Mouse (Mus musculus) left cerebral cortex, adult 8-10 months (tissue): Measurements from ENCODE around the gene Ch25h. TPM values are rescaled to one million over a fixed set of nuclear protein-coding genes. Genes with fewer than 3 reads are reported as not detected.

Experiments used
- DNase-seq, 2 experiments: peaks; one replicate each; pipeline ENCODE4 v3.0.0; 2022; ENCODE audit warnings: low spot score in 2 of 2
- total RNA-seq, 4 experiments: library from RNA; stranded (reverse); gene quantifications; 2 replicates each; pipeline ENCODE4 v1.2.4; 2022

The Ch25h gene
- total RNA-seq = 1 to 10 TPM in 2 of 4 experiments, under 1 TPM in 1, not detected in 1; 0.35 to 1.6 (median 1.2) TPM

- DNase-seq = peak; percentile 14 to 17
Observed at GRCm38 (mm10) chr19:34474991-34475971, at the start of gene Ch25h. TSS of gene Ch25h (minus strand) at chr19:34475164.

- DNase-seq = no peak
Observed at GRCm38 (mm10) chr19:34524646-34525045, 49.7 kb upstream of the Ch25h start.

GRCm38 (mm10) chr19:34523106-34523725 lies 48.3 kb upstream of the Ch25h start:
- no peak for DNase-seq

- DNase-seq = no peak
Observed at GRCm38 (mm10) chr19:34521978-34522377, 47.0 kb upstream of the Ch25h start.

- no peak for DNase-seq
Observed at GRCm38 (mm10) chr19:34521361-34521760, 46.4 kb upstream of the Ch25h start.

GRCm38 (mm10) chr19:34520051-34520450 lies 45.1 kb upstream of the Ch25h start:
- DNase-seq = no peak

- no peak for DNase-seq
Observed at GRCm38 (mm10) chr19:34519646-34520045, 44.7 kb upstream of the Ch25h start.

GRCm38 (mm10) chr19:34518786-34519185 lies 43.8 kb upstream of the Ch25h start:
- no peak for DNase-seq

- no peak for DNase-seq
Observed at GRCm38 (mm10) chr19:34517812-34518594, 43.0 kb upstream of the Ch25h start.

GRCm38 (mm10) chr19:34517197-34517596 lies 42.2 kb upstream of the Ch25h start:
- no peak for DNase-seq

GRCm38 (mm10) chr19:34516346-34516745 lies 41.4 kb upstream of the Ch25h start:
- DNase-seq = no peak

GRCm38 (mm10) chr19:34515681-34516080 lies 40.7 kb upstream of the Ch25h start:
- DNase-seq = no peak

- DNase-seq = no peak
Observed at GRCm38 (mm10) chr19:34511528-34511927, 36.6 kb upstream of the Ch25h start.

GRCm38 (mm10) chr19:34510717-34511116 lies 35.8 kb upstream of the Ch25h start:
- DNase-seq = no peak

- no peak for DNase-seq
Observed at GRCm38 (mm10) chr19:34505161-34505721, 30.3 kb upstream of the Ch25h start.

- peak; percentile 13 to 32 for DNase-seq
Observed at GRCm38 (mm10) chr19:34500763-34501162, 25.8 kb upstream of the Ch25h start.

- DNase-seq = no peak
Observed at GRCm38 (mm10) chr19:34496353-34496752, 21.4 kb upstream of the Ch25h start.

GRCm38 (mm10) chr19:34493859-34494258 lies 18.9 kb upstream of the Ch25h start:
- no peak for DNase-seq

GRCm38 (mm10) chr19:34483547-34483946 lies 8.6 kb upstream of the Ch25h start:
- no peak for DNase-seq

GRCm38 (mm10) chr19:34474228-34474990 lies 555 bp downstream of the Ch25h start:
- DNase-seq = no peak

- no peak for DNase-seq
Observed at GRCm38 (mm10) chr19:34471703-34472102, 3.3 kb downstream of the Ch25h start.
